Mouse (Mus musculus) neural tube, embryonic 13.5 days (tissue): Measurements from ENCODE around the gene Kat6b. TPM values are rescaled to one million over a fixed set of nuclear protein-coding genes. Genes with fewer than 3 reads are reported as not detected.
A peak's percentile ranks its signal among the peaks of the same experiment; 100 is the strongest.

Source experiments
- ATAC-seq: fragments of 200-750 bp; cut with Nextera tagmentation; 2 replicates; pipeline ENCODE4 v1.8.0; 2017; ENCODE audit warnings: low read depth, mild to moderate bottlenecking, moderate TSS enrichment, moderate library complexity
- H3K27ac ChIP-seq: fragments of 300-500 bp; sonication (generic); replicated peaks from 2 replicates; pipeline ENCODE4 v1.5.1; 2015; ENCODE audit warnings: moderate library complexity, mild to moderate bottlenecking, inconsistent platforms
- H3K27me3 ChIP-seq: fragments of 300-500 bp; sonication (generic); 2 replicates; pipeline ENCODE4 v1.6.1; 2015; ENCODE audit warnings: mild to moderate bottlenecking, inconsistent platforms
- H3K36me3 ChIP-seq: fragments of 300-500 bp; sonication (generic); 2 replicates; pipeline ENCODE4 v1.6.1; 2015; ENCODE audit warnings: mild to moderate bottlenecking, inconsistent platforms
- H3K4me1 ChIP-seq: fragments of 300-500 bp; sonication (generic); replicated peaks from 2 replicates; pipeline ENCODE4 v1.6.1; 2015; ENCODE audit warnings: inconsistent platforms
- H3K4me2 ChIP-seq: fragments of 300-500 bp; sonication (generic); 2 replicates; pipeline ENCODE4 v1.6.1; 2015; ENCODE audit warnings: inconsistent platforms, mild to moderate bottlenecking, moderate library complexity
- H3K4me3 ChIP-seq: fragments of 300-500 bp; sonication (generic); 2 replicates; pipeline ENCODE4 v1.5.1; 2015; ENCODE audit warnings: mild to moderate bottlenecking, inconsistent platforms
- H3K9ac ChIP-seq: fragments of 300-500 bp; sonication (generic); 2 replicates; pipeline ENCODE4 v1.6.1; 2015; ENCODE audit warnings: moderate library complexity, mild to moderate bottlenecking, inconsistent platforms
- H3K9me3 ChIP-seq: fragments of 300-500 bp; sonication (generic); 2 replicates; pipeline ENCODE4 v1.6.1; 2016; ENCODE audit warnings: inconsistent platforms
- WGBS: fragments of 180-500 bp; shearing (Covaris S2); methylation state at CpG from one replicate; pipeline ENCODE4 v1.1.7; 2015; 5-methylcytosine and 5-hydroxymethylcytosine counted together
- polyA plus RNA-seq: library from polyadenylated mRNA; unstranded; fragments of >200 nt; fragmentation: Nextera tagmentation; extraction: Ambion mirVana; gene quantifications from 2 replicates; pipeline ENCODE4 v1.2.1, GENCODE M21; 2015

Kat6b gene
- polyA plus RNA-seq, 1 experiment from 2014 or later: 19.6 TPM

DNA sequence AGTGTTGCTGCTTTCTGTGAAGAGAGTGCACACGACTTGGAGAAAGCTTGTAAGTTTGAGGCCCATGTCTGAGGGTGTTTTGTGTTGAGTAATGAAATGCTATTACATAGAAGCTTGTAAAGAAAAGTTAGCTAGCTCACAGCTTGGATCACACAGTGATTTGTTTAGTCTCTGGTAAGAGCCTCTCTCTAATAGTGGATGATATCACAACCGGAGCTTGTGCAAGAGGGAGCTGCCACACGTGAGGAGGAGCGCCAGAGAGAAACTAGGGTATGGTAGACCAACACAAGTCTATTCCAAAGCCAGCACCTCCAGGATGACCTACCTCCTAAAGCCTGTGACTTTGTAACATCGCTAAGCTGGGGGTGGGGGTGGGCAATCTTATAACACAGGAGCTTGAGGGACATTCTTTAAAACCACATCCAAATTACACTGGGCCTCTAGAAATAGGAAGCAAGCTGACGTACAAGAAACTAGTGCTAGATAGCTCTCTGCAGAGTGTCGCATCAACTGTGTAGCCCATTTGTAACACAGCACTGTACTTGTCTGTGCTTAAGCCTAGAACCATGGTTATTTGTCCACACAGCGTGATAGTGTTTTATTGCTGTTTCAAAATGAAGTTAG is 93.6 kb downstream of the Kat6b start:
- H3K36me3 ChIP-seq: no peaks in the 10 kb centered on the region
- no peak overlapping the region for H3K4me2 ChIP-seq
- H3K27me3 ChIP-seq: no peaks in the 10 kb centered on the region
- H3K4me1 ChIP-seq: no peaks in the 10 kb centered on the region
- H3K9me3 ChIP-seq: no peaks in the 10 kb centered on the region
- no peak for ATAC-seq
- WGBS: 88% methylated on average over 8 of the region's 8 CpGs
- no peak overlapping the region for H3K9ac ChIP-seq
- no peak overlapping the region for H3K4me3 ChIP-seq
- H3K27ac ChIP-seq: no peak overlapping the region

- no peak overlapping the region for H3K9ac ChIP-seq
- no peak overlapping the region for H3K4me2 ChIP-seq
- H3K27ac ChIP-seq: no peak overlapping the region
- no peaks in the 10 kb centered on the region for H3K36me3 ChIP-seq
- H3K4me1 ChIP-seq: peaks cover 8% of the 10 kb centered on the region; the same call in 1 of the 2 replicates
- no peak overlapping the region for H3K4me3 ChIP-seq
- no peaks in the 10 kb centered on the region for H3K9me3 ChIP-seq
- ATAC-seq: no peak
- WGBS: 80% methylated on average over 8 of the region's 8 CpGs
- H3K27me3 ChIP-seq: no peaks in the 10 kb centered on the region
Measured at GRCm38 (mm10) chr14:21576867-21577266, 95.6 kb downstream of the Kat6b start.

GRCm38 (mm10) chr14:21581198-21581597 is 100.0 kb downstream of the Kat6b start:
- WGBS: 51% methylated on average over 4 of the region's 4 CpGs
- Histone ChIP-seq H3K4me3 (no peak overlapping the region), H3K4me1 (peaks cover 44% of the 10 kb centered on the region), H3K4me2 (no peak overlapping the region), H3K27me3 (no peaks in the 10 kb centered on the region), H3K27ac (no peak overlapping the region), H3K9ac (no peak overlapping the region), H3K9me3 (no peaks in the 10 kb centered on the region), H3K36me3 (no peaks in the 10 kb centered on the region)
- no peak for ATAC-seq

DNA sequence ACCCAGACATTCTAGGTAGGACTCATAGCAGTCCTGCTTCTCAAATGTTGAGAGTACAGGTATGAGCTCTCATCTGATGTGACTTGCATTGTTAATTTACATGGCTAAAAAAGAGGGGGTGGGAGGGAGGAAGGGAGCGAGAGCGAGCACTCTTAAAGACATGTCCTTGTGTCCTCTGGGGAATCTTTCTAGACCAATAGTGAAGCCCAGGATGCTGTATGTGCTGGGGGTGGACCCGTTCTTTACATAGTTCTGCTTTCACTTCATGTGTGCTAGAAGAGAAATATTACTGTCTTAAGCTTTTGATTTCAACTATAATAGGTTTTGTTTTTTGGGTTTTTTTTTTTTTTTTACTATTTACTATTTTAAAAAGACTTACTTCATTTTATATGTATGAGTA is 101.1 kb downstream of the Kat6b start:
- Histone ChIP-seq H3K4me3 (no peak overlapping the region), H3K4me1 (peaks cover 55% of the 10 kb centered on the region), H3K9me3 (no peaks in the 10 kb centered on the region), H3K9ac (no peak overlapping the region), H3K4me2 (no peak overlapping the region), H3K36me3 (no peaks in the 10 kb centered on the region), H3K27ac (no peak overlapping the region), H3K27me3 (no peaks in the 10 kb centered on the region)
- 74% methylated on average over 3 of the region's 3 CpGs for WGBS
- ATAC-seq: no peak

GRCm38 (mm10) chr14:21583051-21583450 is 101.8 kb downstream of the Kat6b start:
- H3K9me3 ChIP-seq: no peaks in the 10 kb centered on the region
- no peaks in the 10 kb centered on the region for H3K27me3 ChIP-seq
- H3K9ac ChIP-seq: no peak overlapping the region
- WGBS: 37% methylated on average over 6 of the region's 6 CpGs
- peak overlapping the region; percentile 57 for H3K27ac ChIP-seq
- peak; percentile 51; the same call in 1 of the 2 replicates for ATAC-seq
- no peaks in the 10 kb centered on the region for H3K36me3 ChIP-seq
- 0 out of 2 replicates have a peak overlapping the region, but pooled peaks have one; percentile 3 for H3K4me2 ChIP-seq
- peaks cover 58% of the 10 kb centered on the region for H3K4me1 ChIP-seq
- H3K4me3 ChIP-seq: no peak overlapping the region

DNA sequence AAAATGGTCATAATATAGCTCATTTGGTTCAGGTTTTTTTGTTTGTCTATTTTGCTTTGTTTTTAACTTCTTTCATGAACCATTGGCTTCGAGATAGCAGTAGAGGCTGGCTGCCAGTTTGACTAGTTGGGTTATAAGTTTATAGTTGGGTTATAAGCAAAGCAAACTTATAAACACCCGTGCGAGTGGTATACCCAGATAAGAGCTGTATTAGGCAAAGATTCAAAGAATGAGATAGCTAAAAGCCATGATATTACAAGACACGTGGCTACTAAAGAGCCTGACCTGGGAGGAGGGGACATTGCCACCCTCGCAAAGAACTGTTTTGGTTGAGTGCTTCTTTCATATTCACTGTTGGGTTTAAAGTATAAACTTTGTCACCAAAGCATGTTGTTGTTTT is 102.6 kb downstream of the Kat6b start:
- Histone ChIP-seq H3K9ac (no peak overlapping the region), H3K27me3 (no peaks in the 10 kb centered on the region), H3K27ac (no peak overlapping the region), H3K4me3 (no peak overlapping the region), H3K4me1 (peaks cover 58% of the 10 kb centered on the region), H3K4me2 (no peak overlapping the region), H3K9me3 (no peaks in the 10 kb centered on the region), H3K36me3 (no peaks in the 10 kb centered on the region)
- 80% methylated on average over 5 of the region's 5 CpGs for WGBS
- no peak for ATAC-seq

DNA sequence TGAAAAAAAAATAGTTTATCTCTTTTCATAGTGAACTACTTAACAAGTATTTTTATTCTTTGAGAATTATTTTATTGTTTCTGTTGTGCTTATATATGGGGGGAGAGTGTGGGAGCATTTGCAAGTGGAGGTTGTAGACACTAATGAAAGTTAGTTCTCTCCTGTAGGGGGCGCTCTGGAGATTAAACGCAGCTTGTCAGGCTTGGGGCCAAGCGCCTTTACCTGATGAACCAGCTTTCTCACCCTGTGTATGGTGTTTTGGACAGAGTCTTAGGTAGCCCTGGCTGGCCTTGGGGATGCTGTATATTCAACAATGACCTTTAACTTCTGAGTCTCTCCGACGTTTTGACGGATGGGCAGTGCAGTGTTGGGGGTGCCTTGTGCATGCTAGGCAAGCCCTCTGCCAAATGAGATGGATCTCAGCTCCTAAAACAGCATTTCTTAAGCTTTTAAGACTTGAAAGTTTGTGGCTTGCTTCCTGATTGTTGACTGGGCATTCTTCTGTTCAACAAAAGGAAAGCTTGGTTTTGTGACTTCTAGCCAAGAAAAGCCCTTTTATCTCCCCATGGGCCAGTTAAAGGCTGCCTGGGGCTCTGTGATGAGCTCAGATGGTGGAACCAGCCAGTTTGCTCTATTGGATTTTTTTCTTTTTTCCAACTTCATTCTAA is 103.4 kb downstream of the Kat6b start:
- H3K27ac ChIP-seq: peak overlapping the region; percentile 33; the same call in 1 of the 2 replicates
- ATAC-seq: peak; percentile 37; the same call in 1 of the 2 replicates
- no peaks in the 10 kb centered on the region for H3K27me3 ChIP-seq

DNA sequence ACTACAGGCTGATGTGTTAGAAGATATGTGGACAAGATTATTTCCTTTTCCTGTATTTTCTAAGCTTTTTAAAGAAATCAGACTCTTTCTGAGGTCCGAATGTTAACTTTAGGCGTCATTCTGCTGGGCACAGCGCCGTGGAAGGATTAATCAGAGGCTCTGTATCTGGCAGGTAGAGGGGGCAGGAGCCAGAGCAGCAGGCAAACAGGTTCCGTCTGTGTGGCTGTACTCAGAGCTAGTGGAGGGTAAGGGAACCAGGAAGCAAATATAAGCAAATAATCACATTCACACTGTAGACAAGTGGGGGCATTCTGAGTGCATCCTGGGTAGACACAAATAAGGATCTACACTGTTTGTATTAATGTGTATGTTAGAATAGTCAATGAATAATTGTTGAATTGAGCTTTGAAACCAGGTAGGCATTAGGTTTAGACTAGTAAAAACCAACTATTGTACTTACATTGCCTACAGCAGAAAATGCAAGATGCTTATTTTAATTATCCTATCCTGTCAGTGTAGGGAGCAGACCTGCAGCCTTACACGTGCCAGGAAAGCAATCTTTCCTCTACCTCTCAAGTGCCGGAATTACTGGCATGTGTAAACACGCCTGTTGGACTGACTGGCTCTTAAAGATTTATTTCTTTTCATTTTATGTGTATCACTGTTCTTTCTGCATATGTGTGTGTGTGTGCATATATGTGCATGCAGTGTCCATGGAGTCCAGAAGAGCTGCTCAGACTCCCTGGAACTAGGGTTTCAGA is 104.4 kb downstream of the Kat6b start:
- Histone ChIP-seq H3K9me3 (no peaks in the 10 kb centered on the region), H3K4me2 (no peak overlapping the region), H3K27me3 (no peaks in the 10 kb centered on the region), H3K4me3 (no peak overlapping the region), H3K4me1 (peaks cover 58% of the 10 kb centered on the region), H3K27ac (0 out of 2 replicates have a peak overlapping the region, but pooled peaks have one; percentile 33), H3K9ac (no peak overlapping the region), H3K36me3 (no peaks in the 10 kb centered on the region)
- no peak for ATAC-seq
- WGBS: 62% methylated on average over 8 of the region's 8 CpGs

More for the DNA sequence above, 103.4 kb downstream of the Kat6b start:
- no peak overlapping the region for H3K9ac ChIP-seq
- 5% methylated on average over 6 of the region's 6 CpGs for whole genome bisulfite sequencing
- H3K9me3 ChIP-seq: no peaks in the 10 kb centered on the region
- no peak overlapping the region for H3K4me3 ChIP-seq
- no peaks in the 10 kb centered on the region for H3K36me3 ChIP-seq
- peaks cover 58% of the 10 kb centered on the region for H3K4me1 ChIP-seq
- H3K4me2 ChIP-seq: no peak overlapping the region

DNA sequence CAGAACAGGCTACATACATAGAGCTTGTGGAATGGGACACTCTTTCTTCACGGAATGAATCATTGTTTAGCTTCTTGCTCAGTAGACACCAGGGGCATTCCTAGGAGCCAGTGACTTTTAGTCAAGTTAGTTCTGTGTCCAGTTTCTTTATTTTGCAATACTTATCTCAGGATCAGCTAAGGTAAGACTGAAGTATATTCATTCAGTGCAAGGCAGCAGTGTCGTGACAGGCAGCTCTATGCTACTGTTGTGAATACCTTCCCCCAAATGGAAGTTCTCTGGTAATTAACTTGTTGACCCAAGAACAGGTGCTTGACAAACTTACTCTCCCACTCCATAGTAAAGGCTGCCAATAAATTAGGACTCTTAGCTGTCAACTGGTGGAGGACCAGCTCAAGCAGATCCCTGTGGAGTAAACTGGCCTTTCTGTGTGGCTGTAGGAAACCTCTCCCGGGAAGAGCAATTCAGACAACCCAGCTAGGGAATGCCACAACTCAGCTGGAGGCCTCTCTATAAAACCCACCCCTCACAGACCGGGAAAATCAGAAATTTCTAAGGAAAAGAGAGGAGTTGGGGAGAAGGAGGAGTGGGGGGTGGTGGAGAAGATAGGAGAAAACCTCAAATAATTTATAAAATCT is 105.4 kb downstream of the Kat6b start:
- Histone ChIP-seq H3K36me3 (no peaks in the 10 kb centered on the region), H3K4me2 (no peak overlapping the region), H3K27me3 (no peaks in the 10 kb centered on the region), H3K9ac (no peak overlapping the region), H3K27ac (no peak overlapping the region), H3K4me3 (no peak overlapping the region), H3K4me1 (peaks cover 52% of the 10 kb centered on the region), H3K9me3 (no peaks in the 10 kb centered on the region)
- 9% methylated on average over 4 of the region's 4 CpGs for WGBS
- ATAC-seq: no peak

DNA sequence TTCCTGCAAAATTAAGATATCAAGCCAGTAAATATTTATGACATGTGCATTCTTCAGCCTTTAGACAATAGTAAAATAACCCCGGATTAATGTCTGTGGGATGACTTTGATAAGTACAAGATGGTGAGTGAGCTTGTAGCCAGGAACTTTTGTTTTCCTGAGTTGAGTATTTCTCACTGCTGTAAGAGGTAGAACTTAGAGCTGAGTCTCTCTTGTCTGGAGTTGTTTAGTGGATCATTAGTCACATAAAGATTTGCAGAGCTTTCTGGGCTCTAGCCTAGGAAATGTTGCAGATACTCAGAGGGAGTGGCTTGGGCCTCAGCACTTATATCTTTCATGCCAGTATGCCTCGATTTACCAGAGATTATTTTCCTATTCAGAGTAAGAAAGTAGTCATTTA is 106.7 kb downstream of the Kat6b start:
- H3K4me2 ChIP-seq: no peak overlapping the region
- H3K4me1 ChIP-seq: peaks cover 45% of the 10 kb centered on the region
- 84% methylated on average over 2 of the region's 2 CpGs for WGBS
- no peak overlapping the region for H3K27ac ChIP-seq
- no peaks in the 10 kb centered on the region for H3K27me3 ChIP-seq
- no peak for ATAC-seq
- H3K9ac ChIP-seq: no peak overlapping the region
- H3K9me3 ChIP-seq: peaks cover 3% of the 10 kb centered on the region; the same call in 1 of the 2 replicates
- H3K36me3 ChIP-seq: no peaks in the 10 kb centered on the region
- no peak overlapping the region for H3K4me3 ChIP-seq

DNA sequence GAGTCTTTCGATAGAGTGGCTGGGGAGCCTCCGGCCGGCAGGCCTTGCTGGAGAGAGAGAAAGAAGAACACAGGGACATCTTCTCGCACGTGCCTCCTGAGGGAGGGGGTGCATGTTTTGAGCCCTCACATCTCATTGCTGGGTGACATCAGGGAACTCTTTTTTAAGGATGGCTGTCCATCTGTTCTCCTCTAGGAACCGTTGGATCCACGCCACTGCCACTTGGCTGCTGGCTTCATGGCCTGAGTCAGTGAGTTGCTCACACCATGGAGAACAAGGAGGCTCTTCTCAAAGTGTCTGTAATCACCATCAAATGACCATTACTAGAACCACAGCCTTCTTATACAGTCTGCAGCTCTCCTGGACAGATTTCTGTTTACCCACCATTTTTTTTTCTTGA is 108.4 kb downstream of the Kat6b start:
- ATAC-seq: no peak
- WGBS: 88% methylated on average over 7 of the region's 7 CpGs

GRCm38 (mm10) chr14:21590205-21590604 is 109.0 kb downstream of the Kat6b start:
- no peak for ATAC-seq
- H3K4me1 ChIP-seq: peaks cover 24% of the 10 kb centered on the region
- H3K36me3 ChIP-seq: no peaks in the 10 kb centered on the region
- WGBS: 81% methylated on average over 4 of the region's 4 CpGs
- H3K27ac ChIP-seq: no peak overlapping the region
- no peak overlapping the region for H3K4me2 ChIP-seq
- no peaks in the 10 kb centered on the region for H3K27me3 ChIP-seq
- no peak overlapping the region for H3K4me3 ChIP-seq
- H3K9ac ChIP-seq: no peak overlapping the region
- peaks cover 3% of the 10 kb centered on the region; the same call in 1 of the 2 replicates for H3K9me3 ChIP-seq

More for the DNA sequence above, 108.4 kb downstream of the Kat6b start:
- Histone ChIP-seq H3K4me1 (peaks cover 29% of the 10 kb centered on the region), H3K4me2 (no peak overlapping the region), H3K9ac (no peak overlapping the region), H3K9me3 (peaks cover 3% of the 10 kb centered on the region; the same call in 1 of the 2 replicates), H3K4me3 (no peak overlapping the region), H3K36me3 (no peaks in the 10 kb centered on the region), H3K27me3 (no peaks in the 10 kb centered on the region), H3K27ac (no peak overlapping the region)
